ENCODE assay signal across 20 mouse cellular contexts in genomic region chr14:104731319-104731995, GRCm38 (mm10).
"Had no signal": no experiment of that assay in that cellular context is flagged by ENCODE, and none has a peak within 500 bp of the region (broad histone marks: within the 10 kb centered on the region; RNA-seq: fewer than 3 reads in every experiment).

No protein-coding gene starts in this region.

- H3K4me2 ChIP-seq: limb, embryonic 13.5 days; liver, embryonic 12.5 days; liver, embryonic 15.5 days; midbrain, embryonic 12.5 days; midbrain, embryonic 15.5 days had no signal

- H3K4me1 ChIP-seq: limb, embryonic 10.5 days; limb, embryonic 13.5 days; liver, embryonic 12.5 days; liver, embryonic 15.5 days; midbrain, embryonic 12.5 days; midbrain, embryonic 15.5 days had no signal

- H3K27me3 ChIP-seq: limb, embryonic 13.5 days; liver, embryonic 12.5 days; liver, embryonic 15.5 days; midbrain, embryonic 12.5 days; midbrain, embryonic 15.5 days had no signal

- H3K9ac ChIP-seq: limb, embryonic 13.5 days; liver, embryonic 12.5 days; liver, embryonic 15.5 days; midbrain, embryonic 12.5 days; midbrain, embryonic 15.5 days had no signal

- ATAC-seq: hindbrain, postnatal 0 days; inflammation-experienced regulatory T-cells, adult 6 months; intestine, embryonic 16.5 days; liver, embryonic 12.5 days; midbrain, embryonic 15.5 days had no signal

- H3K36me3 ChIP-seq: limb, embryonic 10.5 days; limb, embryonic 13.5 days; liver, embryonic 12.5 days; liver, embryonic 15.5 days; midbrain, embryonic 12.5 days; midbrain, embryonic 15.5 days had no signal

- DNase-seq: kidney, adult 18-20 months; kidney, adult 9 months; kidney, postnatal 14 days; kidney, postnatal 4 days; liver; retina, postnatal 1 day; right cerebral cortex, postnatal 25 days; spleen, adult 18-20 months; thymus, adult 18-20 months; thymus, postnatal 36 days had no signal

- H3K27ac ChIP-seq: hindbrain, postnatal 0 days; limb, embryonic 10.5 days; limb, embryonic 13.5 days; liver, embryonic 12.5 days; liver, embryonic 15.5 days; macrophage; midbrain, embryonic 12.5 days; midbrain, embryonic 15.5 days had no signal

- H3K9me3 ChIP-seq: limb, embryonic 10.5 days; limb, embryonic 13.5 days; liver, embryonic 12.5 days; liver, embryonic 15.5 days; midbrain, embryonic 12.5 days; midbrain, embryonic 15.5 days had no signal

- H3K4me3 ChIP-seq: limb, embryonic 10.5 days; limb, embryonic 13.5 days; liver, embryonic 12.5 days; liver, embryonic 15.5 days; midbrain, embryonic 12.5 days; midbrain, embryonic 15.5 days had no signal
